Mouse (Mus musculus) CD4-positive helper T cell, adult 2 months (primary cell): Measurements from ENCODE around the gene Dnajc27.
A peak's percentile ranks its signal among the peaks of the same experiment; 100 is the strongest.

Source experiments
- DNase-seq: peaks from one replicate; pipeline ENCODE4 v3.0.0-alpha.2; 2012; ENCODE audit warnings: low read depth, missing footprints, low spot score

The Dnajc27 gene

GRCm38 (mm10) chr12:4082132-4083001, at the start of gene Dnajc27:
Gene Dnajc27, plus strand, starts transcription at chr12:4082583.
- peak; percentile 96 for DNase-seq

- no peak for DNase-seq
Measured at GRCm38 (mm10) chr12:4036157-4036556, 46.2 kb upstream of the Dnajc27 start.

DNA sequence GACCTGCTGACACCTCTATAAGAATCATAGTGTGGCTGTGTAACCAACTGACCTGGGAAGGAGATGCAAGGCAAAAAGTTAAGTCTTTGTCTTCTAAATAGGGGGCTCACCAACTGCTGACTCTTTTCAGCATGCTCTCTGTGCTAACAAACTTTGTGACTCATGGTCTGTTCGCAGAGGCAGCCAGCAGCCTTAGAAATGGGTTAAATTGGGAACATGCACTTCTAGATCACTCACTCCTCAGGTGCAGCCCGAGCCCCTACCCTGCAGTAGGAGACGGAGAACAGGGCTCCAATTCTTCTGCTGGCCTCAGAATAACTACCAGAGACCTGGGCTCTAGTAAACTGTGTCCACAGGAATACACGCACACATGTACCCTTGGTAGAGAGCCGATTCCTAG, 44.9 kb upstream of the Dnajc27 start:
- no peak for DNase-seq

DNA sequence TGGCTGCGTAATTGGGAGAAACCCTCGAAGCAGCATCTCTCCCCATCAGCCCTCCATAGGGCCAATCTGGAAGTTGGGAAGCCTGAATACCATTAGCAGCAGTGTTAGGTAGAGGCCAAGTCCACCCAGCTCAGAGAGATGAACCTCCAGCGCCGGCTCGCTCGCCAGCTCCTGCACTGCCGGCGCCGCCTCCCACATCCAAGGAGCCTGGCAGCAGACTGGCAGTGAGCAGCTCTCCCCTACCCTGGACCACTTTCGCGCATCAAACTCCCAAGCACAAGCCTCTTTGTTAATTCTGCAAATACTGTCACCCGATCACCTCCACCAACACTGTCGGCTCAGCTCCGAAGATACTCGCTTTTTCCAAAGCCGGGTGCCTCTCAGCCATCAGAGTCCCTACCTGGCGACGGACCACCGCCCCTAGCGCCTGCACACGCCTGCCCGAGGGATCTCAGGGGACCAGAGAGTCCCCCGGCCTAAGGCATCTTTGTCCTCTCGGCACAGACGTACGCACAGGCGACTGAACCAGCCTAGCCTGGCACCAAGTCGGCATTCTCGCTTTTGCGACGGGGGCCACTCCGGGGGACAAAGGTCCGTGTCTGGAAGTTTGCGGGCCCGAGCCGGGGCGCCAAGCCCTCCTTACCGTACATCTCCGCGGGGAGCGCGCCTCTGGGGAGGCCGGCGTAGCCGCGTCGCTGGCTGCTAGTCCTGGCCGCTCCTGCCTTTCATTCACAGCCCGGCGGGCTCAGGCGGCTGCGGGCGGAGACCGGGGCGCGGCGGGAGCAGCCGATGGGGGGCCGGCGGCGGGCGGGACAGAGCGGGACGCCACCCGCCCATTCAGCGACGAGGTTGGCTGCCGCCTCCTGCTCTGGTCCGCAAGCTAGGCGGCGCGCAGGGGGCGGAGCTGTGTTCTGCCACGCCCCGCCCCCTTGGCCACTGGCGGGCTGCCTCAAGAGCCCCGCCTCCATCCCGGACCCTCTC, 44.0 kb upstream of the Dnajc27 start, which contains the start of gene Efr3b:
Efr3b (minus strand) TSS at position 855 of the 981 bp plus-strand sequence.
- DNase-seq, result peak; percentile 78

DNA sequence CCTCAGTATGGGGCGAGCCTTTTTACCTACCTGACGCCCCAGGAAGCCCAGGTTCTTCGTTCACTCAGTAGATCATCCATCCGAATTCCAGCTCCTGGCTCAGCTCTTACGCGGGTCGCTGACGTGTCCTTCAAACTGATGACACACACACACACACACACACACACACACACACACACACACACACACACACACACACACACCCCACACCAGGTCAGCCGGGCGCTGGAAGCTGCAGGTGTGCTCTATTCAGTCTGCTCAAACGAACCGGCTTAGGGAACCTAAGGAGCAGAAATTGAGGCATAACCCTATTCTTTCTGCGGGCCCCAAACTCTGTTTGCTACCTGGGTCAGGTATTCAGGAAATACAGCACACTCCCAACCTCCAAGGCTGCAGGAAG, 43.3 kb upstream of the Dnajc27 start:
- DNase-seq, result no peak

DNA sequence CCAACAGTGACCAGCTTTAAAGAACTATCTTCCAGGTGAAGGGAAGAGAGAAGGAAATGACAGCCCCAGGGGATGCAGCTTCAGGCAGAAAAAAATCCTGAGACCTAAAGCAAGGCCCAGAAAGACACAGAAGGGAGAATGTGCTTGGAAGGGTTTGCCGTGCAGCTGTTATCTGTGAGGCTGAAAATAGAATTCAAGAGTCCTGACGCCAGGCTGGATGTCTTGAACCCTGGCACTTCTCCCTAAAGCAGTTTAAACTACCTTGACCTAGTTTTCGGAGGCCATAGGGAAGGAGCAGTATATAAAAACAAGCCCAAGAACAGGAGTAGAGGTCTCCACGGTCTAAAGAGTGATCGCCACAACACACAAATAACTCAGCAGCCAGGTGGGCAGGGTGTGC, 40.0 kb upstream of the Dnajc27 start:
- DNase-seq, result no peak

- DNase-seq, result no peak
Measured at GRCm38 (mm10) chr12:4045992-4046391, 36.4 kb upstream of the Dnajc27 start.

DNA sequence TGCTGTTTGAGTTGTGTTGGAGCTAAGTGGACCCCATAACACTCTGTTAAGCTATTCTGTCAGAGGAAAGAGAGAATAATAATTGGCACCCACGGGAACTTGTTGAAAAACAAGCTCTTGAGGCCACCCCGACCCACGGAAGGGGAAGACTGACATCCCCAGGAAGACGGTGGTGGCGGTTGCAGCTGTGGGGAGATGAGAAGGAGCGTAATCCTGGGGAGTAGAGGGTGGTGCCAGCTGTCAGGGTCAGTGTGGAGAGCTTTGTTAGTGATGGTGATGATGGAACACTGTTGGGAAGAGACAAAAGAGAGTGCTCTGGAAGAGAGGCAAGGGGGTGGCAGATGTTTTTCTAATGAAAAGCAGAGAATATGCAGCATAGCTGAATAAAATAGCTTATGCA, 34.4 kb upstream of the Dnajc27 start:
- no peak for DNase-seq

DNA sequence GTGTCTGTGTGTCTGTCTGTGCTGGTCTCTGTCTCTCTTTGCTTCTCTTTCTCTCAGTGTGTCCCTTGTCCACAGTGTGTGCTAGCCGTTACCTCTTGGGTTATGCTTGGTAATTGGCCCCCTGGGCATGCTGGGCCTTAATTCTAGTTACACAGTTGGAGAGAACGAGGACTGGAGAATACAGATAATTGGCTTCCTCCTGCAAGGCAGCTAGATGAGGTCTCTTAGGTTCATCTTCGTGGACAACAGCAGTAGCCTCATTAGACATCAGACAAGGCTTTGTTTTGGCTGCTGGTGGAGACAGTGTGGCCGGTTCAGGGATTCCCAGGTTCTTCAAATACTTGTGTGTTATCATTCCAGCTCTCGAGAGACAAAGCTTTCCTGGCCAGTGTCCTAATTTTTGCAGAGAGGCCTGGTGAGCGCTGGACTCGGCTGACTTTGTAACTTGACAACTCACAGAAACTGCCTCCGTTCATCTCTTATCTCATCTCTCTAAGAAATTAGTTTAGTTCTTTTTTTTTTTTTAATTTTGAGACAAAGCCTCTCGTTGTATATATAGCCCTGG, 31.4 kb upstream of the Dnajc27 start:
- DNase-seq, result no peak

GRCm38 (mm10) chr12:4053643-4054042, 28.7 kb upstream of the Dnajc27 start:
- no peak for DNase-seq

- DNase-seq, result no peak
Measured at GRCm38 (mm10) chr12:4054845-4055244, 27.5 kb upstream of the Dnajc27 start.

GRCm38 (mm10) chr12:4058321-4058720, 24.1 kb upstream of the Dnajc27 start:
- DNase-seq, result no peak

DNA sequence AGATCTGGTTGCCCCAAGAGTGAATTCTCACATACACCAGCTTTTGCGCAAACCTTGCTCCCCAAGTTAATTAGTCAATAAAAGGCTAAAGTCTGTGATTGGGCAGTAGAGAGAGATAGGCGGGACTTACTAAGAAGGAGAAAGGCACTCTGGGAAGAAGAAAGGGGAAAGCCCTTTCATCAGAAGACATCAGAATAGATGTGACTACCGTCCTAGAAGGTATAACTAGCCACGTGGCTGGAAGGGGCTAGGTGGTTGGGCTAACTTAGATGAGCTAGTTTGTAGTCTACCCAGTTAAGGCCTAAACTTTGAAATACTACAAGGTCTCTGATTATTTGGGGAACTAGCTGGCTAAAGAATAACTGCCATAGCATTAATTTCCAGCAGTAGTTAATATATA, 22.7 kb upstream of the Dnajc27 start:
- no peak for DNase-seq

- DNase-seq, result peak; percentile 79
Measured at GRCm38 (mm10) chr12:4065498-4065897, 16.9 kb upstream of the Dnajc27 start.

GRCm38 (mm10) chr12:4065944-4066343, 16.4 kb upstream of the Dnajc27 start:
- no peak for DNase-seq

DNA sequence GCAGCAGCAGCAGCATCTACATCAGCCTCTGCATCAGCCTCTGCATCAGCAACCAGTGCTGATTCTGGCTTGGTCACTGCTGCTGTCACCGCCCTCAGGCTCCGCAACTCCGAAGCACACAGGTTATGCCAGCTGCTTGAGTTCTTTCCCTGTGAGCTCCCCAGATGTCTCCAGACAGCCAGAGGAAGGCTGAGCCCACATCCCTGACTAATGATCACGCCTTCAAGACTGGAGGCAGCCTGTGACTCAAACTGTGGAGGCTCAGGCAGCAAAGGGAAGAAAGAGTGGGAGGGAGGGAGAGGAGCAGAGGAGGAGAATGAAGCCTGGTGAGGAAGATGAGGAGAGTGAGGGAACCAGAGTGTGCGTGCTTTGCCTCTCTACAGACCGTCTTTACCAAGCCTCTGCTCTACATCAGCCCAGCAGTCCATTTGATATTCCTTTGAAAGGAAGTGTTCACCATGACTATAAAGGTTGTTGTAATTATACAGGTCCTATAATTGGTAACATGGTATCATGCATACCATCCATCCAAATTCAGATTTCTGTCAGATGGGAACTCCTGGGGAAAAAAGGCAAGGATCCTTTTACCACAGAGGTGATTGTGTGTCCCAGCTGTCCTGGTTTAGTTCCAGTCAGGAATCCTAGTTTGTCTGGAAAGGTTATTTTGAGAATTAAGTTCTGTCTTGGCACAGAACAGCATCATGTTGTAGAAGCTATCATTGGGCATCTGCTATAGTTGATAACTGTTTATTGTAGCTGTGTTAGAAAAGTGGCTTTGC, 15.5 kb upstream of the Dnajc27 start:
- no peak for DNase-seq

GRCm38 (mm10) chr12:4068551-4068950, 13.8 kb upstream of the Dnajc27 start:
- no peak for DNase-seq

DNA sequence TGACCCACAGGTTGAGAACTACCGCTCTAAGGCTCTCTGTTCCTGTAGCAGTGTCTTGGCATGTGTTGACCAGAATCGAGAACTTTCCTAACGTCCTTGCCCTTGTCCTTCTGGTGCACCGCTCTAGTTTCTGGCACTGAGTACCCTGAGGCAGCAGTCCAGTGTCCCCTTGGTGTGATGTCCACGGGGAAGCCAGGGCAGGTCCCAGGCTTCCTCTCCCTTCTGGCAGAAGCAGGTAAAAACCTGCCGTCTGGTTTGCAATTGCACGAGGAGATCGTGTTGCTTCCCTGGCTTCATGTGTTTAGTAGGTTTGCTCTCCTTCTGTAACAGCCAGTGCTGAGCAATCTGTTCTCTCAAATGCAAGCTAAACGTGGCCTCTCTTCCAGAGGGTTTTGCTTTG, 10.7 kb upstream of the Dnajc27 start:
- DNase-seq, result no peak

- DNase-seq, result no peak
Measured at GRCm38 (mm10) chr12:4075407-4075806, 7.0 kb upstream of the Dnajc27 start.

DNA sequence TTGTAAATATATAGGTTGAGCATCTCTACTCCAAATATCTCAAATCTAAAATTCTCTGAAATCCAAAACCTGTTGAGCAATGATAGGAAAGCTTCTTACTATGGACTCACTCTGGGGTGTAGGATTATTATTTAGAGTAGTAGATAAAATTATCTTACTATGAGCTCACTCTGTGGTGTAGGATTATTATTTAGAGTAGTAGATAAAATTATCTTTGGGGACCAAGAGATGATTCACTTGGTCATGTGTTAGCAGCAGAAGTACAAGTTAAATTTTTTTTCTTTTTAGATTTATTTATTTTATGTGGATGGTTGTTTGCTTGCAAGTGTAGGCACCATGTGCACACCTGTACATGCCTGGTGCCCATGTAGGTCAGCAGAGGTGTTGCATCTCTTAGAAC, 6.0 kb upstream of the Dnajc27 start:
- no peak for DNase-seq

DNA sequence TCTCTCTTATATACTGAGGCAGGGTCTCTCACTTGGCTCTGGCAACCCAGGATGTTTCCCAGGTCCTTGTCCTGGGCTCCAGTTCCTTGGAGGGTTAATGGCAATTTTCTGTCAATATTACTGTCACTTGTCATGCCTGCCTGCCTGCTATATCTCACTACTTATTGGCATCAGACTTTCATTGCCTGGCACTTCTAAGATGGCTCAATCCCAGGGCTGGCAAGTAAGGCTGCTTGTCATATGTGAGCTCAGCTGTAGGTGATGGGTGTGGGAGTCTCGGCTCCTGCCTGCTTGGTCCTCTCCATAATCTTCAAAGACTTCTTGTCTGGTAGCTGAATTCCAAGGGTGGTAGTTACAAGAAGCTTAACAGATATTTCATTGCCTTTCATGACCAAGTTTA, 4.3 kb upstream of the Dnajc27 start:
- DNase-seq, result no peak
